Mouse (Mus musculus) spleen, embryonic (tissue): ENCODE measurements around the gene Taar4.

Source experiments
- CTCF ChIA-PET: fragments of 350-600 bp; sonication (Branson Sonifier 250); formaldehyde crosslinking; loops from one replicate; lab custom pipeline; 2022; lab: Charles Lee

The Taar4 gene

DNA sequence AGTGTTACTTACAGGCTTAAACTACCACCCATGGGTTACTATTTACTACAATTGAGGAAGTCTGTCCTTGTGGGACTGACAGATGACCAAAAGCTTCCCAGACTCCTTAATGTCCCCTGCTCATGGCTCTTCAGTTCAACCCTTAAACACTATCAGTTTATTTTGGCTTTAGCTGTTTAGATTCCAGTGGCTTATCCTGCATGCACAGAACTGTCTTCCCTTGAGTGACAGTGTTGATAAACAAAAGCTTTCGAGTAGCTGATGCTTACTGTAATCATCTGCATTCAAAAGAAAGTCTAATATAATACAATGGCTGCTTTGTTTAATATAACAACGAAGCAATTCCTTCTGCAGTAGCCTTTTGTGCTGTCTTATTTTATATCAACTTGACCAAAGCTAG is 46.7 kb downstream of the Taar4 start:
- CTCF ChIA-PET = no interaction called here

DNA sequence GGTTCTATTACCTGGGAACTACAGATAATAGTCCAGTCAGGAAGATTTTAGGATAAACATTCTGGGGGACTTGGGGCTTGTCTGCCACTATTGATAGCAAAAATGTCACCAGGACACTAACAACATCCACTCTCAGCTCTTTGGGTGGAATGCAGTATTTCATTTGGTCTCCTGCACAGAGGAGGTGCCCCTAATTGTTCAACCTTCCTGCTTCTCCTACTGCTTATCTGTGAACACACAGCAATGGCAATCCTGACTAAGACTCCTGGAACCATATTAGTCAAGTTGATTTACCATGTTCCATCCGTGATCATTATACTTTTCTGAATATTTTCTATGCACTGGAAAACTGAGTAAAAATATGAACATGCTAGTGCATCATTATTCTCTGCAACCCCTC is 47.8 kb downstream of the Taar4 start:
- CTCF ChIA-PET = no interaction called here
